Mouse (Mus musculus): ENCODE measurements around the gene Hoxa10.

- TF ChIP-seq EP300 (IDR thresholded peaks at IDR 0.05; ENCODE audit: low read depth) = no peak
- no peak for TF ChIP-seq CTCF (IDR thresholded peaks at IDR 0.05; ENCODE audit: low read depth)
Measured at GRCm38 (mm10) chr6:52252775-52253376, 12.2 kb upstream of the Hoxa10 start.

Measured in liver, postnatal 0 days (tissue).